Mouse (Mus musculus) monocyte, adult 5-6 weeks (primary cell): ENCODE measurements around the gene Aqp11. TPM values are rescaled to one million over a fixed set of nuclear protein-coding genes. Genes with fewer than 3 reads are reported as not detected.

ENCODE experiments used
- ATAC-seq: fragments of 153-309, 156-312 bp; replicated peaks from 2 replicates; pipeline ENCODE4 v1.8.0; 2017; ENCODE audit warnings: mild to moderate bottlenecking; ENCODE audit not compliant: low TSS enrichment, insufficient number of reproducible peaks, severe bottlenecking, poor library complexity, low FRiP score
- total RNA-seq: library from RNA; stranded (forward); fragments of 200-1000, 200-491, 200-594 nt; gene quantifications from 3 replicates; pipeline ENCODE4 v1.2.3, GENCODE M21; 2017

The Aqp11 gene
- total RNA-seq, 1 experiment from 2014 or later: not detected

- no peak for ATAC-seq
Measured at GRCm38 (mm10) chr7:97722278-97722918, 15.7 kb downstream of the Aqp11 start.

- no peak for ATAC-seq
Measured at GRCm38 (mm10) chr7:97720109-97720508, 18.0 kb downstream of the Aqp11 start.

GRCm38 (mm10) chr7:97719078-97719477, 19.0 kb downstream of the Aqp11 start:
- ATAC-seq: no peak

- no peak for ATAC-seq
Measured at GRCm38 (mm10) chr7:97717326-97717725, 20.8 kb downstream of the Aqp11 start.

- no peak for ATAC-seq
Measured at GRCm38 (mm10) chr7:97714651-97715050, 23.4 kb downstream of the Aqp11 start.

GRCm38 (mm10) chr7:97709204-97709603, 28.9 kb downstream of the Aqp11 start:
- ATAC-seq: no peak

- ATAC-seq: no peak
Measured at GRCm38 (mm10) chr7:97707809-97708208, 30.3 kb downstream of the Aqp11 start.

GRCm38 (mm10) chr7:97707123-97707522, 31.0 kb downstream of the Aqp11 start:
- no peak for ATAC-seq

- no peak for ATAC-seq
Measured at GRCm38 (mm10) chr7:97701106-97701505, 37.0 kb downstream of the Aqp11 start.

- no peak for ATAC-seq
Measured at GRCm38 (mm10) chr7:97700173-97700572, 37.9 kb downstream of the Aqp11 start.

- ATAC-seq: peak; percentile 99
Measured at GRCm38 (mm10) chr7:97696506-97697254, 41.4 kb downstream of the Aqp11 start, which contains the start of gene Clns1a. Gene Clns1a, plus strand, starts transcription at chr7:97696634.

- peak; percentile 10; the same call in 1 of the 2 replicates for ATAC-seq
Measured at GRCm38 (mm10) chr7:97696133-97696505, 42.0 kb downstream of the Aqp11 start.

- no peak for ATAC-seq
Measured at GRCm38 (mm10) chr7:97695441-97695840, 42.6 kb downstream of the Aqp11 start.

- ATAC-seq: no peak
Measured at GRCm38 (mm10) chr7:97687831-97688230, 50.3 kb downstream of the Aqp11 start.

GRCm38 (mm10) chr7:97679239-97679638, 58.9 kb downstream of the Aqp11 start:
- 0 out of 2 replicates have a peak, but pooled peaks have one; percentile 43 for ATAC-seq

Other genes starting within 250 kb of the Aqp11 start
- 20.3 to 34.1 TPM (median 27.6 TPM) in 3 replicates for gene Aamdc, start 158.8 kb downstream of the Aqp11 start, total RNA-seq
- gene Rsf1, start 158.4 kb downstream of the Aqp11 start, total RNA-seq: 50.8 to 106 TPM (median 78.8 TPM) in 3 replicates
- gene Clns1a, start 41.7 kb downstream of the Aqp11 start, total RNA-seq: 79.1 to 86.2 TPM (median 79.8 TPM) in 3 replicates
- 9.9 to 21.3 TPM (median 14.8 TPM) in 3 replicates for gene Pak1, start 50.3 kb upstream of the Aqp11 start, total RNA-seq
- not detected in 3 replicates for gene Gdpd4, start 181.7 kb upstream of the Aqp11 start, total RNA-seq